Mouse (Mus musculus) CH12.LX (cell line): ENCODE results near the gene Zc3hav1.

Experiments used
- CTCF ChIP-seq, 2 experiments: IDR thresholded peaks in 1 of 2; conservative IDR thresholded peaks in 1 of 2; 2 replicates each; pipeline ENCODE4 v1.5.1; 2011 to 2012; ENCODE audit warnings: low read depth in 2 of 2, low read length in 2 of 2, improper control_type of control experiment in 1 of 2, inconsistent platforms in 1 of 2, mild to moderate bottlenecking in 1 of 2, moderate library complexity in 1 of 2
- E2F4 ChIP-seq: IDR thresholded peaks from 2 replicates; pipeline ENCODE4 v1.6.1; 2011; ENCODE audit warnings: low read depth, low read length, improper control_type of control experiment; ENCODE audit not compliant: insufficient replicate concordance
- ELF1 ChIP-seq: IDR thresholded peaks from 2 replicates; pipeline ENCODE4 v1.6.1; 2014; ENCODE audit warnings: low read depth, mild to moderate bottlenecking, inconsistent platforms, low read length, improper control_type of control experiment
- MAFK ChIP-seq: IDR thresholded peaks from 2 replicates; pipeline ENCODE4 v1.6.1; 2011; ENCODE audit warnings: low read length, improper control_type of control experiment; ENCODE audit not compliant: insufficient replicate concordance
- MAX ChIP-seq: IDR thresholded peaks from 2 replicates; pipeline ENCODE4 v1.6.1; 2011; ENCODE audit warnings: low read length, improper control_type of control experiment
- MYC ChIP-seq: IDR thresholded peaks from 2 replicates; pipeline ENCODE4 v1.6.1; 2011; ENCODE audit warnings: low read depth, mild to moderate bottlenecking, improper control_type of control experiment, low read length
- POLR2A ChIP-seq: IDR thresholded peaks from 2 replicates; pipeline ENCODE4 v1.6.1; 2011; ENCODE audit warnings: low read depth, mild to moderate bottlenecking, improper control_type of control experiment, low read length
- POLR2AphosphoS2 ChIP-seq: IDR thresholded peaks from 2 replicates; pipeline ENCODE4 v1.6.1; 2011; ENCODE audit warnings: low read depth, low read length, improper control_type of control experiment
- SIN3A ChIP-seq: IDR thresholded peaks from 2 replicates; pipeline ENCODE4 v1.6.1; 2012; ENCODE audit warnings: low read length, improper control_type of control experiment, inconsistent platforms
- ZC3H11A ChIP-seq: IDR thresholded peaks from 2 replicates; pipeline ENCODE4 v1.6.1; 2012; ENCODE audit warnings: low read depth, mild to moderate bottlenecking, inconsistent platforms, low read length, improper control_type of control experiment
- ZNF384 ChIP-seq: IDR thresholded peaks from 2 replicates; pipeline ENCODE4 v1.6.1; 2012; ENCODE audit warnings: low read depth, low read length, improper control_type of control experiment, inconsistent platforms

GRCm38 (mm10) chr6:38380764-38381128 is 26.3 kb upstream of the Zc3hav1 start:
- TF ChIP-seq SIN3A (no peak), MAFK (no peak), MAX (no peak), POLR2AphosphoS2 (no peak), POLR2A (no peak), CTCF (conservative IDR thresholded peaks at IDR 0.05 in 1 of 2, IDR thresholded peaks at IDR 0.05 in 1 of 2; ENCODE audit: low read depth in 2 of 2, low read length in 2 of 2) (no peak), ZNF384 (no peak), MYC (no peak), E2F4 (no peak), ELF1 (no peak), ZC3H11A (no peak)
